Mouse (Mus musculus) c-Kit-negative CD71-positive TER-119-positive erythroid progenitor cells, embryonic 14.5 days (primary cell): ENCODE results near the gene Zic5.

Experiments used
- DNase-seq: peaks from one replicate; pipeline ENCODE4 v3.0.0-alpha.2; 2013; ENCODE audit warnings: low read depth, low spot score

Zic5 gene

DNA sequence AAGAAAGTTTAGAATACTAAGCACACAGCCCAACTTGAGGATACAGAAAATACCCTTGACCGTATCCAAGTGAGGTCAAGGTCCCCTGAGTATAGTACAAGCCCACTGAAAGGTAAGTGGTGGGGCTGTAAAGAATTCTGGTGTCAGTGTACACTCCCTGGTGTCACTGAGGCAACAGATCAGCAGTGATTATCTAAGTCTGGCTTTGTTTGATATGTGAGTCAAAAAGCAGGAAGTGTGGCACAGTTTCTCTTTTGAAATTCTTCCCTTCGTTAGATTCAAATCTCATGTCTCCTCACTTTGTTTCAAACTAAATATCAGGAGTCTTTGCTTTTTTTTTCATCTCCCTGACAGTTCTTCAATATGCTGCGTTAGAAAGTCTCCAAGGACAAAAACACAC, 32.9 kb downstream of the Zic5 start:
- no peak for DNase-seq

GRCm38 (mm10) chr14:122427654-122428053, 37.8 kb downstream of the Zic5 start:
- DNase-seq: no peak

GRCm38 (mm10) chr14:122427204-122427560, 38.3 kb downstream of the Zic5 start:
- DNase-seq: no peak

DNA sequence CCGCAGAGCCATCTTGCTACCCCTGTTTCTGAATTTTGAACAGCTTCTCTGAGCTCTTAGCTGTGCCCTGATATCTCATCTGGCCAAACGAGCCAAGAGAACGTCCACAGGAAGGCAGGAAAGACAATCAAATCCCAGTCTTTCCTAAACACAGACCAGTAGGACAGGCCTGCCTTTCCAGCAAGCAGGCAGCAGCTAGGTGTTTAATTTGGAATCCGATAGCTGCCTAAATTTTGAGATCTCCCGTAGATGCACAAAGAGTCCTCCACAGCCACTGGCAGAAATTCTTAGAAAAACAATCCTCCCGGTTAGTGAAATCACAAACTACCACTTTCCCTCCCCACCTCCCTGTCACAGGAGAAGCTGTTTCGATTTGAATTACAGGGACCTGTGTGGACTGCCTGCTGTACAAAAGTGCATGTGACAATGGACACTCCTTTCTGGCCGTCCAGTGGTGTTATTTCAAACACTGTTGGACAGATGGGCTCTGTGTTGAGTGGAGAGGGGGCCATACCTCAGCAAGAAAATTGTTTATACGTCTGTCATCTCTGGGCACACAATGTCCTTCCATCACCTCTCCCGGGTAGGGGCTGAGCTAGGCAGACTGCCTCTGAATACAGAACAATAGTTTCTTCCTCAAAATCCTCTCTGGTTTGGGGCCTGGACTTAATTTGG, 38.8 kb downstream of the Zic5 start:
- DNase-seq: no peak

DNA sequence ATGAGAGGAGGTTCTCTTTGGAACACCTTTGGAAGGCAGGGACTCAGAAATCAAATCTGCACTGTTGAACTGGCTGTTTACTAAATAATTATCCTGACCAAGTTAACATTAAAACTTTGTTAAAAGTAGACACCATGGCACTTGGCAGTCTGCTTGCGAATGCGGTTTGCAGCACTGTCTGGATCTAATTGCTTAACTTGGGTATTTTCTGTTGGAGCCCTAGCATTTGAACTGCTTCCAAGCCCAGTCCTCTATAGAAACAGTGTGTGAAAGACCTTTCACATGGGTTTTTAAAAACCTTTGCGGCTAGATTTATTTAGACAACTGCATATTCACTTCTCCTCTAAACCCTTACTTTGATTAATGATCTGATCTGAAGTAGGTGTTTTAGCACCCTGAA, 41.0 kb downstream of the Zic5 start:
- no peak for DNase-seq

GRCm38 (mm10) chr14:122416166-122416771, 49.2 kb downstream of the Zic5 start:
- DNase-seq: no peak

- no peak for DNase-seq
Measured at GRCm38 (mm10) chr14:122414786-122415185, 50.7 kb downstream of the Zic5 start.

GRCm38 (mm10) chr14:122413542-122413928, 51.9 kb downstream of the Zic5 start:
- DNase-seq: no peak

DNA sequence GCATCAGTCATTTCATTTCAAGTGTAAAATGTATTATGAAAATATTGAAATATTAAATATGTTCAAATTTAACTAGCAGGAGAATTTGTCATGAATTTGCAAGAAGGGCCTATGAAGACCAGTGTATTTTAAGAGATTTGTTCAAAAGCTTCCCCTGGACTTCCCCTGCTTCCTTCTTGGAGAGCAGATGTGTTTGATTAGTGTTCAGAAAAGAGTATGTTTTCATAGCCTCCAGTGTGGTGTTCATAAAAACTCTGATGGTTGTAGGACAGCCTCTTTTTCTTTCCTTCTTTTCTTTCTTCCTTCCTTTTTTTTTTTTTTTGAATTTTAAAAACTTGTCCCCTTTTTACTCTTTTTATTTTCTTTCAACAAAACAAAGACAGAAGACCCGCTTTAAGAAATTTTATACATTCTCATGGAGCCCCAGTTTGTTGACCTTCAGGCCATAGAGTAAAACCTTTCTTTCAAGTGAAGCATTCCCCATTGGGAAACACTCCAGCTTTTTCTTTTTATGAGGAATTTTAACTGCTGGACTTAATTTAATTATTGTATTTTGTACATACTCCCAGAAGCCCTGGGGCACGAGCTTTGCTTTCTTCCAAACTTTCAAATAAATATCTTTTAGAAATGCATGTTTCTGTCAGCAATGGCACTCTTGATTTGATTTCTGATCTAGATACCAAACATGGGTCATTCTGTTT, 52.5 kb downstream of the Zic5 start:
- DNase-seq: no peak
